Mouse (Mus musculus) cerebellum, postnatal 4 days (tissue): Measurements from ENCODE around the gene Apol9b.

Source experiments
- DNase-seq, 2 experiments: peaks; one replicate each; pipeline ENCODE4 v3.0.0; 2022; ENCODE audit warnings: low spot score in 2 of 2, mixed read lengths in 1 of 2

Apol9b gene

GRCm38 (mm10) chr15:77775186-77775963 lies 46.5 kb downstream of the Apol9b start:
- peak; percentile 72 to 84 for DNase-seq

GRCm38 (mm10) chr15:77782449-77783014 lies 53.7 kb downstream of the Apol9b start:
- no peak for DNase-seq

GRCm38 (mm10) chr15:77784039-77784824 lies 55.4 kb downstream of the Apol9b start:
- DNase-seq: no peak

- no peak for DNase-seq
Observed at GRCm38 (mm10) chr15:77785807-77786206, 57.0 kb downstream of the Apol9b start.
